ENCODE assay signal across 9 mouse cellular contexts in the genomic region with DNA sequence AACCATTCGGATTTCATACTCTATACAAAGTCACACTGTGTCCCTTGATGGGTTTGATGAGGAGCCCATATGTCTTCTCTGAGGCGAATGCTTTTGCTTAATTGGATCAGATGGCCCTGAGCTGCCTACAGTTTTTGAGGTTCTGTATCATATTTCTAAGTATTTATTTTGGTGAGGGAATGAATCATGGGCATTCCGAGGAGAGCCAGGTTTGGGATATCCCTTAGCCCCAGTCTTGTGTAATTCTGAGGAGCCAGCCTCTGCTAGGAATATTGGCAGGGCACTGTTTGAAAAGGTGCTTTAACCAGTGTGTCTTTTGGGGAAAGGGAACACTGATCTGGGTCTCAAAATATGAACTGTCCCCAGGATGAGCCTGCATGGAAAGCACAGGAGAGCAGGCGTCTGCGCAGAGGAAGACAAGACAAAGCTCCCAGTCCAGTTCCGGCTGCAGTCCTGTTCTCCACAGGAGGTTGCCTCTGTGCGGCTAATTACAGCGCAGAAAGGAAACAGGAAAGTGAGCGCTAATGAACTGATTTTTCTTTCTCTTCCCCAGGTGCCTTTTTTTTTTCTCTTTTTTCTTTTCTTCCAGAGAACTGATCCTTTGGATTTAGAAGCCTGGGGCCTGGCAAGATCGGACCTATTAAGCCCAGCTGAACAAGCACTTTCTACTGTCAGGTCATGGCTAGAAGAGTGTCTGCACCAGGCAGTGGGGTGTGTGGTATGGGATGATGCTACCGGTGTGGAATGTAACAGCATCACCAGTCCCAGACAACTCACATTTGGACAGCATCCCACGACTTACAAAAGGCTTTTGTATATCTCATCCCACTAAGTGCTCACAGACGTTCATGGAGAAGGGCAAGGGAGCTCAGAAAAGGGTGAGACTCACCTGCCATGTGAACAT.
DNase-seq lines count a peak whose midpoint lies in the region.
"Had no signal": no experiment of that assay in that cellular context is flagged by ENCODE, and none has a peak within 500 bp of the region (broad histone marks: within the 10 kb centered on the region; RNA-seq: fewer than 3 reads in every experiment).

No protein-coding gene starts in this region.

- peak; percentile 15 for DNase-seq in layer of hippocampus, adult 11-12 months (ENCODE audit: low spot score)
- DNase-seq in layer of hippocampus, adult 8-10 months (ENCODE audit: low spot score in 2 of 2), result no peak
- DNase-seq in ZHBTc4 (ENCODE audit: low read depth, low spot score), result peak; percentile 57
- DNase-seq in fibroblast of lung, adult 2 months (ENCODE audit: low read depth), result peak; percentile 81
- peak; percentile 62 for DNase-seq in mesoderm, embryonic 11.5 days (ENCODE audit: low read depth, low spot score)
- no peak for DNase-seq in thymus, postnatal 25 days
- no peak for DNase-seq in cerebellum, adult 11-12 months
- DNase-seq in left cerebral cortex, postnatal 14 days (ENCODE audit: low spot score in 2 of 2), result no peak
- DNase-seq: cerebellum, adult 9-10 months had no signal

- intact Hi-C loops in left cerebral cortex, postnatal 14 days (cut with DNase I), result no loop called here

Comparison
In these comparisons a context has a peak if more than half of its experiments do, and no peak if none do; other contexts are left out.
1. DNase-seq: peak in layer of hippocampus, adult 11-12 months (single experiment), ZHBTc4 (single experiment), fibroblast of lung, adult 2 months (single experiment) and mesoderm, embryonic 11.5 days (single experiment); none in layer of hippocampus, adult 8-10 months (0 of 2), thymus, postnatal 25 days (single experiment), cerebellum, adult 11-12 months (single experiment) and left cerebral cortex, postnatal 14 days (0 of 2).